ENCODE assay signal across 8 mouse cellular contexts in the genomic region with DNA sequence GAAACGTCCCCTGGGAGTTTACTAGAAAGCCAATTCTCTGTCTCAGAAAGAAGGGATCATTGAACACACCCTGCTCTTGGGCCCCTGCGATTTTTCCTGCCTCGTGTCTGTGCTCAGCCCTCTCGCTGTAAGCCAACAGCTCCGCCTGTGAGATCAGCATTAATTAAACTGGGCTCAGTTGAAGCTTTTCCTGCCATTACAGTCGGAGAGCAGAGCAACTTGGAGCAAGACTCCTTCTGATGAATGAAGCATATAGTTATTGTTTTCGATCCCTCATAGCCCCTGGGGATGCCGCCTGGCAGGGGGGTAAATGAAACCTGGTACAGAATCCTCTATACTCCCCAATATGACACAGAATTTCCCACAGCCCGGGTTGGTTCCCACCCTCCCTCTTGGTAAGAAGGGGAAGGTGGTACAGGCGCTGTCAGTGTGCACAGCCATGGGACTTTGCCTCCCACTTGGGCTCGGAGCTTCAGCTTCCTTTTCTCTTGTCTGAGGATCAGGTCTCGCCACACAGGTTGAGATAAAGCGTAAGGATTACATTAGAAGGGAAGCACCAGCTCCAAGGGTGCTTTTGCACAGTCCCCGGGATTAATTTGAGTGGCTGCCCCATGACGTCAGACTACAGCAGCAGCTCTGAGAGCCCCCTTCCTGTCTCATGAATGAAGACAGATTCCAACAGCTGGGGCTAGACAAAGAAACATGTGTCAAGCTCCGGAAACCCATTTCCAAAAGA.
A peak's percentile ranks its signal among the peaks of the same experiment; 100 is the strongest.
DNase-seq lines count a peak whose midpoint lies in the region; ATAC-seq and TF ChIP-seq lines count a peak whose summit lies in the region.
"Had no signal": no experiment of that assay in that cellular context is flagged by ENCODE, and none has a peak within 500 bp of the region (broad histone marks: within the 10 kb centered on the region; RNA-seq: fewer than 3 reads in every experiment).

No protein-coding gene starts in this region.

- no peaks in the 10 kb centered on the region for H3K9me3 ChIP-seq in lung, embryonic 14.5 days (ENCODE audit: low read depth, low read length)
- H3K9me3 ChIP-seq in forebrain, embryonic 11.5 days (ENCODE audit: control insufficient read depth, low read length): no peaks in the 10 kb centered on the region
- no peaks in the 10 kb centered on the region for H3K9me3 ChIP-seq in limb, embryonic 13.5 days
- no peaks in the 10 kb centered on the region for H3K9me3 ChIP-seq in stomach, embryonic 16.5 days (replicated peaks; ENCODE audit: control insufficient read depth, low read length)
- H3K9me3 ChIP-seq: liver, embryonic 12.5 days had no signal

- peaks cover 13% of the 10 kb centered on the region for H3K4me1 ChIP-seq in lung, embryonic 14.5 days (ENCODE audit: insufficient read depth)
- H3K4me1 ChIP-seq in forebrain, embryonic 11.5 days (replicated peaks; ENCODE audit: control insufficient read depth, insufficient read depth, low read length): peaks cover 35% of the 10 kb centered on the region
- H3K4me1 ChIP-seq in limb, embryonic 13.5 days: peaks cover 27% of the 10 kb centered on the region
- H3K4me1 ChIP-seq in stomach, embryonic 16.5 days (ENCODE audit: control insufficient read depth, insufficient read depth, low read length): peaks cover 16% of the 10 kb centered on the region
- H3K4me1 ChIP-seq: liver, embryonic 12.5 days had no signal

- no peaks in the 10 kb centered on the region for H3K27me3 ChIP-seq in lung, embryonic 14.5 days (ENCODE audit: insufficient read depth, low read length)
- H3K27me3 ChIP-seq in forebrain, embryonic 11.5 days (ENCODE audit: control insufficient read depth, insufficient read depth, low read length): no peaks in the 10 kb centered on the region
- no peaks in the 10 kb centered on the region for H3K27me3 ChIP-seq in limb, embryonic 13.5 days
- no peaks in the 10 kb centered on the region for H3K27me3 ChIP-seq in stomach, embryonic 16.5 days (ENCODE audit: control insufficient read depth, insufficient read depth, low read length)

- no peak for ATAC-seq in lung, embryonic 14.5 days (ENCODE audit: insufficient read depth)
- ATAC-seq in forebrain, embryonic 11.5 days (replicated peaks; ENCODE audit: low FRiP score): peak; percentile 58
- peak; percentile 50; the same call in 1 of the 2 replicates for ATAC-seq in limb, embryonic 13.5 days (ENCODE audit: low FRiP score, low read depth)
- peak; percentile 30; the same call in 1 of the 2 replicates for ATAC-seq in stomach, embryonic 16.5 days (ENCODE audit: insufficient read depth, low FRiP score)
- ATAC-seq: liver, embryonic 12.5 days had no signal

- no peak overlapping the region for H3K4me3 ChIP-seq in lung, embryonic 14.5 days (ENCODE audit: low read depth, low read length)
- H3K4me3 ChIP-seq in forebrain, embryonic 11.5 days (ENCODE audit: low read depth, low read length): no peak overlapping the region
- no peak overlapping the region for H3K4me3 ChIP-seq in limb, embryonic 13.5 days
- no peak overlapping the region for H3K4me3 ChIP-seq in stomach, embryonic 16.5 days (replicated peaks; ENCODE audit: low read length)
- H3K4me3 ChIP-seq: liver, embryonic 12.5 days had no signal

- H3K4me2 ChIP-seq in lung, embryonic 14.5 days: peak overlapping the region; percentile 27; the same call in 1 of the 2 replicates
- H3K4me2 ChIP-seq in forebrain, embryonic 11.5 days (ENCODE audit: low read depth, low read length, severe bottlenecking): peak overlapping the region; percentile 0; the same call in 1 of the 2 replicates
- H3K4me2 ChIP-seq in limb, embryonic 13.5 days (replicated peaks): peak overlapping the region; percentile 42
- H3K4me2 ChIP-seq in stomach, embryonic 16.5 days (ENCODE audit: low read depth, low read length): no peak overlapping the region
- H3K4me2 ChIP-seq: liver, embryonic 12.5 days had no signal

- DNase-seq in lung, embryonic 14.5 days: no peak
- DNase-seq in lung, adult 18-20 months: no peak
- DNase-seq in forebrain, embryonic 11.5 days (ENCODE audit: low spot score): peak; percentile 65
- DNase-seq in ovary, adult 18-20 months (ENCODE audit: low spot score): no peak
- DNase-seq in gastrocnemius, postnatal 4 days (ENCODE audit: low spot score in 2 of 2): no peak

- H3K27ac ChIP-seq in lung, embryonic 14.5 days (ENCODE audit: low read depth): no peak overlapping the region
- H3K27ac ChIP-seq in forebrain, embryonic 11.5 days (ENCODE audit: low read depth, low read length): peak overlapping the region; percentile 82
- 0 out of 2 replicates have a peak overlapping the region, but pooled peaks have one; percentile 17 for H3K27ac ChIP-seq in limb, embryonic 13.5 days
- H3K27ac ChIP-seq in stomach, embryonic 16.5 days (ENCODE audit: low read length): no peak overlapping the region
- H3K27ac ChIP-seq: liver, embryonic 12.5 days had no signal

- no peak overlapping the region for H3K9ac ChIP-seq in lung, embryonic 14.5 days
- H3K9ac ChIP-seq in forebrain, embryonic 11.5 days (ENCODE audit: low read length): peak overlapping the region; percentile 9; the same call in 1 of the 2 replicates
- no peak overlapping the region for H3K9ac ChIP-seq in limb, embryonic 13.5 days
- H3K9ac ChIP-seq in stomach, embryonic 16.5 days (ENCODE audit: low read length): no peak overlapping the region
- H3K9ac ChIP-seq: liver, embryonic 12.5 days had no signal

- 39% methylated on average over 16 of the region's 16 CpGs for WGBS in lung, embryonic 14.5 days
- WGBS in forebrain, embryonic 11.5 days: 22% methylated on average over 16 of the region's 16 CpGs
- 43% methylated on average over 16 of the region's 16 CpGs for WGBS in limb, embryonic 13.5 days
- WGBS in stomach, embryonic 16.5 days: 42% methylated on average over 16 of the region's 16 CpGs

- no peak for TF ChIP-seq CTCF in lung, embryonic 14.5 days (IDR thresholded peaks at IDR 0.05; ENCODE audit: low read depth)

- H3K36me3 ChIP-seq in lung, embryonic 14.5 days (ENCODE audit: insufficient read depth): no peaks in the 10 kb centered on the region
- no peaks in the 10 kb centered on the region for H3K36me3 ChIP-seq in forebrain, embryonic 11.5 days (ENCODE audit: control insufficient read depth, insufficient read depth, low read length)
- no peaks in the 10 kb centered on the region for H3K36me3 ChIP-seq in limb, embryonic 13.5 days
- no peaks in the 10 kb centered on the region for H3K36me3 ChIP-seq in stomach, embryonic 16.5 days (ENCODE audit: control insufficient read depth, insufficient read depth, low read length)
- H3K36me3 ChIP-seq: liver, embryonic 12.5 days had no signal

Comparison
In these comparisons a context has a peak if more than half of its experiments do, and no peak if none do; other contexts are left out.
1. H3K27ac ChIP-seq: peak in forebrain, embryonic 11.5 days (single experiment) and limb, embryonic 13.5 days (single experiment); none in lung, embryonic 14.5 days (single experiment) and stomach, embryonic 16.5 days (single experiment).